Mouse (Mus musculus) hindbrain, embryonic 10.5 days (tissue): ENCODE data around the gene Fbxw4. TPM values are rescaled to one million over a fixed set of nuclear protein-coding genes. Genes with fewer than 3 reads are reported as not detected.

ENCODE experiments used
- DNase-seq: peaks from one replicate; pipeline ENCODE4 v3.0.0-alpha.2; 2017; ENCODE audit warnings: low spot score
- H3K27ac ChIP-seq: fragments of 300-500 bp; sonication (generic); 2 replicates; pipeline ENCODE4 v1.5.1; 2016; ENCODE audit warnings: mild to moderate bottlenecking, moderate library complexity
- H3K27me3 ChIP-seq: fragments of 300-500 bp; sonication (generic); 2 replicates; pipeline ENCODE4 v1.6.1; 2016; ENCODE audit warnings: mild to moderate bottlenecking; ENCODE audit not compliant: poor library complexity, insufficient read depth, severe bottlenecking
- H3K36me3 ChIP-seq: fragments of 300-500 bp; sonication (generic); 2 replicates; pipeline ENCODE4 v1.6.1; 2016; ENCODE audit warnings: mild to moderate bottlenecking, moderate library complexity
- H3K4me1 ChIP-seq: fragments of 300-500 bp; sonication (generic); replicated peaks from 2 replicates; pipeline ENCODE4 v1.6.1; 2016; ENCODE audit warnings: mild to moderate bottlenecking
- H3K4me3 ChIP-seq: fragments of 300-500 bp; sonication (generic); 2 replicates; pipeline ENCODE4 v1.5.1; 2016; ENCODE audit warnings: mild to moderate bottlenecking, moderate library complexity
- H3K9me3 ChIP-seq: fragments of 300-500 bp; sonication (generic); 2 replicates; pipeline ENCODE4 v1.6.1; 2016; ENCODE audit warnings: mild to moderate bottlenecking, moderate library complexity
- WGBS: fragments of 180-500 bp; shearing (Covaris S2); methylation state at CpG from one replicate; pipeline ENCODE4 v1.1.7; 2016; 5-methylcytosine and 5-hydroxymethylcytosine counted together
- polyA plus RNA-seq: library from polyadenylated mRNA; unstranded; fragments of >200 nt; fragmentation: Nextera tagmentation; extraction: Ambion mirVana; gene quantifications from 2 replicates; pipeline ENCODE4 v1.2.1, GENCODE M21; 2016

Fbxw4 gene
- polyA plus RNA-seq, 1 experiment from 2014 or later, result 5.5 TPM

GRCm38 (mm10) chr19:45622144-45622543 lies 38.0 kb downstream of the Fbxw4 start:
- peaks cover 83% of the 10 kb centered on the region for H3K27me3 ChIP-seq
- no peak overlapping the region for H3K4me3 ChIP-seq
- no peak for DNase-seq
- H3K9me3 ChIP-seq, result no peaks in the 10 kb centered on the region
- 26% methylated on average over 5 of the region's 5 CpGs for WGBS
- H3K4me1 ChIP-seq, result peaks cover 16% of the 10 kb centered on the region
- H3K36me3 ChIP-seq, result no peaks in the 10 kb centered on the region
- H3K27ac ChIP-seq, result no peak overlapping the region

GRCm38 (mm10) chr19:45621061-45621460 lies 39.1 kb downstream of the Fbxw4 start:
- peaks cover 27% of the 10 kb centered on the region for H3K4me1 ChIP-seq
- H3K27me3 ChIP-seq, result peaks cover 88% of the 10 kb centered on the region
- no peak for DNase-seq
- no peaks in the 10 kb centered on the region for H3K9me3 ChIP-seq
- no peaks in the 10 kb centered on the region for H3K36me3 ChIP-seq
- H3K27ac ChIP-seq, result no peak overlapping the region
- WGBS, result 69% methylated on average over 7 of the region's 7 CpGs
- no peak overlapping the region for H3K4me3 ChIP-seq

- Histone ChIP-seq H3K27ac (no peak overlapping the region), H3K9me3 (no peaks in the 10 kb centered on the region), H3K27me3 (peaks cover 98% of the 10 kb centered on the region), H3K36me3 (no peaks in the 10 kb centered on the region), H3K4me1 (peaks cover 39% of the 10 kb centered on the region), H3K4me3 (no peak overlapping the region)
- no peak for DNase-seq
- 85% methylated on average over 14 of the region's 14 CpGs for WGBS
These were observed 40.2 kb downstream of the Fbxw4 start for GRCm38 (mm10) chr19:45619744-45620501.

DNA sequence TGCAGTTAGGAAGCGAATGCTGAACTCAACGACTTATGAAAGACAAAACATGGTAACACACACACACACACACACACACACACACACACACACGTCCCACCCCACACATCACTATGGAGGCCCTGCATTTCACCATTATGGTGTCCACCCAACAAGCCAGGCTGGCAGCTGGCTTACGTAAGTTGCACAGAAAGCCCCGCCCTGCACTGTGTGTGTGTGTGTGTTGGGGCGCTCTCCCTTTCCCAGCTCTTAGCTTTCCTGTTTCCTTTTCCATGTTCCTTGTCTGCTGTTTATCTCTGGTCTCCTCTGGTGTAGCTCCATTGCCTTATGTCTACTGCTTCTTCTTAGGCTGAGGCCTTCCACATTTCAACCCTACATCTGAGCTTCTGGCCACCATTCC lies 41.9 kb downstream of the Fbxw4 start:
- no peak overlapping the region for H3K4me3 ChIP-seq
- no peak overlapping the region for H3K27ac ChIP-seq
- 85% methylated on average over 6 of the region's 6 CpGs for WGBS
- H3K4me1 ChIP-seq, result peaks cover 46% of the 10 kb centered on the region
- no peaks in the 10 kb centered on the region for H3K36me3 ChIP-seq
- peaks cover 98% of the 10 kb centered on the region for H3K27me3 ChIP-seq
- H3K9me3 ChIP-seq, result no peaks in the 10 kb centered on the region
- no peak for DNase-seq

- Histone ChIP-seq H3K36me3 (no peaks in the 10 kb centered on the region), H3K4me3 (peak overlapping the region; percentile 20), H3K27me3 (peaks cover 98% of the 10 kb centered on the region), H3K27ac (peak overlapping the region; percentile 68; the same call in 1 of the 2 replicates), H3K4me1 (peaks cover 45% of the 10 kb centered on the region), H3K9me3 (no peaks in the 10 kb centered on the region)
- 22% methylated on average over 7 of the region's 7 CpGs for WGBS
- peak; percentile 26 for DNase-seq
These were observed 43.4 kb downstream of the Fbxw4 start for GRCm38 (mm10) chr19:45616735-45617134.

DNA sequence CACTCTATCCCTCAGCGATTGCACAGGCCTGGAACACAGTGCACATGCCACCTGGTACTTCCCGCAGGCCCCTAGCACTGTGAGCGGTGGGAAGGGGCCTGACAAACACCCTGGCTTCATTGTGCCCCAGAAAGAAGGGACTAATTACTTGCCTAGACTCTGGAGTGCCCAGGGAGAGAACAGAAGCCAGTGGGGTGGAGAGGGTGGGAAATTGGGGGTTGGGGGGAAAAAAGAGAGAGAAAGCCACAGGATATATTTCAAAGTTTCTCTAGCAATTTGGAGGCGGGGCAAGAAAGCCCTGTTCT lies 43.9 kb downstream of the Fbxw4 start:
- Histone ChIP-seq H3K4me1 (peaks cover 45% of the 10 kb centered on the region), H3K27me3 (peaks cover 98% of the 10 kb centered on the region), H3K9me3 (no peaks in the 10 kb centered on the region), H3K4me3 (0 out of 2 replicates have a peak overlapping the region, but pooled peaks have one; percentile 20), H3K27ac (peak overlapping the region; percentile 68), H3K36me3 (no peaks in the 10 kb centered on the region)
- WGBS, result 32% methylated on average over 4 of the region's 4 CpGs
- peak; percentile 12 for DNase-seq

GRCm38 (mm10) chr19:45615415-45616213 lies 44.5 kb downstream of the Fbxw4 start:
- Histone ChIP-seq H3K4me1 (peaks cover 49% of the 10 kb centered on the region), H3K27me3 (peaks cover 98% of the 10 kb centered on the region), H3K27ac (peak overlapping the region; percentile 68), H3K36me3 (no peaks in the 10 kb centered on the region), H3K4me3 (0 out of 2 replicates have a peak overlapping the region, but pooled peaks have one; percentile 20), H3K9me3 (no peaks in the 10 kb centered on the region)
- WGBS, result 34% methylated on average over 12 of the region's 12 CpGs
- no peak for DNase-seq

GRCm38 (mm10) chr19:45614928-45615327 lies 45.2 kb downstream of the Fbxw4 start:
- Histone ChIP-seq H3K4me3 (no peak overlapping the region), H3K36me3 (no peaks in the 10 kb centered on the region), H3K9me3 (no peaks in the 10 kb centered on the region), H3K4me1 (peaks cover 49% of the 10 kb centered on the region), H3K27me3 (peaks cover 97% of the 10 kb centered on the region), H3K27ac (no peak overlapping the region)
- WGBS, result 40% methylated on average over 3 of the region's 3 CpGs
- no peak for DNase-seq

- no peak for DNase-seq
- H3K9me3 ChIP-seq, result no peaks in the 10 kb centered on the region
- H3K4me3 ChIP-seq, result no peak overlapping the region
- peaks cover 97% of the 10 kb centered on the region for H3K27me3 ChIP-seq
- no peaks in the 10 kb centered on the region for H3K36me3 ChIP-seq
- H3K27ac ChIP-seq, result no peak overlapping the region
- WGBS, result 81% methylated on average over 8 of the region's 8 CpGs
- peaks cover 49% of the 10 kb centered on the region for H3K4me1 ChIP-seq
These were observed 45.7 kb downstream of the Fbxw4 start for GRCm38 (mm10) chr19:45614375-45614774.

- 81% methylated on average over 5 of the region's 5 CpGs for WGBS
- Histone ChIP-seq H3K27me3 (peaks cover 93% of the 10 kb centered on the region), H3K27ac (no peak overlapping the region), H3K9me3 (no peaks in the 10 kb centered on the region), H3K4me1 (peaks cover 52% of the 10 kb centered on the region), H3K4me3 (no peak overlapping the region), H3K36me3 (no peaks in the 10 kb centered on the region)
- no peak for DNase-seq
These were observed 49.3 kb downstream of the Fbxw4 start for GRCm38 (mm10) chr19:45610823-45611222.

DNA sequence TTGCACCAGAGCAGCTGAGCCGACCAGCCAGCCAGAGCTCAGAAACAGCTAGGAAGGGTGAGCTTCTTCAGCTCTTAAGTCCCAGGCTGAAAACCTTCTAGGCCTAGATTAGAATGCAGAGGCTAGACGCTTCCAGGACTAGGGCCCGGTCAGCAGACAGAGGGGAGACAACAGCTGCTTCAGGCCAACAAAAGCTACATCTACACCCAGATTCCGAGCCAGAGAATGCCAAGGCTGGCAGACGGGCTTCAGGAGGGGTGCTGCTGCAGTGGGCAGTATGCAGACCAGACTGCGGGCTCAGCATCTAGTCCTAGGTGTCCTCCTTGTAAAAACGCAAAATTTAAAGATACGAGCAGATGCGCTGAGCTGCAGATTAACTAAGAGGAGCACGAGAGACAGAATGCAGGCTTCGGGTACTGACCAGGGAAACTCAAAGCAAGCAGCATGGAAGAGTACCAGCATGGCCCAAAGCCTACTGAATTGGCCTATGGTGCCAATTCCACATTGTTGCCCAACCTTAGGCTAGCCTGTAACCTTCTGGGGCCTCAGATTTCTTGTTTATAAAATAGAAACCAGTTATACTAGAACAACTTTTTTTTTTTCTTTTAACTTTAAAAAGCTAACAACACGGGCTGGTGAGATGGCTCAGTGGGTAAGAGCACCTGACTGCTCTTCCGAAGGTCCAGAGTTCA lies 51.3 kb downstream of the Fbxw4 start:
- Histone ChIP-seq H3K27ac (no peak overlapping the region), H3K4me3 (no peak overlapping the region), H3K27me3 (peaks cover 95% of the 10 kb centered on the region), H3K9me3 (no peaks in the 10 kb centered on the region), H3K4me1 (peaks cover 40% of the 10 kb centered on the region), H3K36me3 (no peaks in the 10 kb centered on the region)
- no peak for DNase-seq
- WGBS, result 87% methylated on average over 13 of the region's 13 CpGs

GRCm38 (mm10) chr19:45607479-45607878 lies 52.6 kb downstream of the Fbxw4 start:
- no peak for DNase-seq
- 22% methylated on average over 7 of the region's 7 CpGs for WGBS
- Histone ChIP-seq H3K27me3 (peaks cover 95% of the 10 kb centered on the region), H3K4me3 (no peak overlapping the region), H3K4me1 (peaks cover 34% of the 10 kb centered on the region), H3K27ac (peak overlapping the region; percentile 64), H3K36me3 (no peaks in the 10 kb centered on the region), H3K9me3 (no peaks in the 10 kb centered on the region)

GRCm38 (mm10) chr19:45606701-45607100 lies 53.4 kb downstream of the Fbxw4 start:
- peaks cover 95% of the 10 kb centered on the region for H3K27me3 ChIP-seq
- H3K9me3 ChIP-seq, result no peaks in the 10 kb centered on the region
- no peak overlapping the region for H3K27ac ChIP-seq
- H3K4me3 ChIP-seq, result no peak overlapping the region
- WGBS, result 75% methylated on average over 4 of the region's 4 CpGs
- peaks cover 5% of the 10 kb centered on the region; the same call in 1 of the 2 replicates for H3K36me3 ChIP-seq
- no peak for DNase-seq
- H3K4me1 ChIP-seq, result peaks cover 28% of the 10 kb centered on the region
